Mouse (Mus musculus) liver, embryonic 11.5 days (tissue): Measurements from ENCODE around the gene Tbx4. TPM values are rescaled to one million over a fixed set of nuclear protein-coding genes. Genes with fewer than 3 reads are reported as not detected.
A peak's percentile ranks its signal among the peaks of the same experiment; 100 is the strongest.

Experiments used
- ATAC-seq: fragments of 200-750 bp; cut with Nextera tagmentation; replicated peaks from 2 replicates; pipeline ENCODE4 v1.8.0; 2017; ENCODE audit warnings: moderate number of reproducible peaks, mild to moderate bottlenecking, moderate TSS enrichment, moderate library complexity; ENCODE audit not compliant: low FRiP score
- DNase-seq: peaks from one replicate; pipeline ENCODE4 v3.0.0-alpha.2; 2017; ENCODE audit warnings: low spot score
- H3K27ac ChIP-seq: fragments of 300-500 bp; sonication (generic); 2 replicates; pipeline ENCODE4 v1.5.1; 2014; ENCODE audit warnings: mild to moderate bottlenecking, low read depth, low read length, control low read depth
- H3K27me3 ChIP-seq: fragments of 300-500 bp; sonication (generic); replicated peaks from 2 replicates; pipeline ENCODE4 v1.6.1; 2014; ENCODE audit warnings: low read length, mixed read lengths; ENCODE audit not compliant: control insufficient read depth, insufficient read depth
- H3K36me3 ChIP-seq: fragments of 300-500 bp; sonication (generic); 2 replicates; pipeline ENCODE4 v1.6.1; 2014; ENCODE audit warnings: mild to moderate bottlenecking, low read length, moderate library complexity, mixed read lengths; ENCODE audit not compliant: control insufficient read depth, insufficient read depth
- H3K4me1 ChIP-seq: fragments of 300-500 bp; sonication (generic); replicated peaks from 2 replicates; pipeline ENCODE4 v1.6.1; 2014; ENCODE audit warnings: low read length, mixed read lengths; ENCODE audit not compliant: control insufficient read depth, insufficient read depth
- H3K4me2 ChIP-seq: fragments of 300-500 bp; sonication (generic); 2 replicates; pipeline ENCODE4 v1.6.1; 2014; ENCODE audit warnings: mild to moderate bottlenecking, control low read depth, moderate library complexity
- H3K4me3 ChIP-seq: fragments of 300-500 bp; sonication (generic); 2 replicates; pipeline ENCODE4 v1.5.1; 2014; ENCODE audit warnings: low read depth, low read length, control low read depth
- H3K9ac ChIP-seq: fragments of 300-500 bp; sonication (generic); 2 replicates; pipeline ENCODE4 v1.6.1; 2014; ENCODE audit warnings: low read depth, low read length, control low read depth
- H3K9me3 ChIP-seq: fragments of 300-500 bp; sonication (generic); 2 replicates; pipeline ENCODE4 v1.6.1; 2016; ENCODE audit warnings: low read length, inconsistent platforms, mixed read lengths; ENCODE audit not compliant: control insufficient read depth
- WGBS: fragments of 180-500 bp; shearing (Covaris S2); extraction: QIAGEN DNeasy Blood & Tissue Kit; methylation state at CpG from one replicate; pipeline ENCODE4 v1.1.7; 2014; 5-methylcytosine and 5-hydroxymethylcytosine counted together
- polyA plus RNA-seq: library from polyadenylated mRNA; unstranded; fragments of >200 nt; fragmentation: Nextera tagmentation; extraction: Ambion mirVana; gene quantifications from 2 replicates; pipeline ENCODE4 v1.2.1, GENCODE M21; 2014

Tbx4 gene
- polyA plus RNA-seq, 1 experiment from 2014 or later: 0.86 TPM

GRCm38 (mm10) chr11:85913506-85913905 lies 27.3 kb downstream of the Tbx4 start:
- H3K36me3 ChIP-seq: no peaks in the 10 kb centered on the region
- H3K27ac ChIP-seq: no peak overlapping the region
- H3K9ac ChIP-seq: no peak overlapping the region
- no peak for ATAC-seq
- no peak overlapping the region for H3K4me3 ChIP-seq
- no peaks in the 10 kb centered on the region for H3K9me3 ChIP-seq
- no peak for DNase-seq
- 83% methylated on average over 7 of the region's 7 CpGs for WGBS
- no peak overlapping the region for H3K4me2 ChIP-seq
- H3K4me1 ChIP-seq: peaks cover 7% of the 10 kb centered on the region
- peaks cover 41% of the 10 kb centered on the region for H3K27me3 ChIP-seq

DNA sequence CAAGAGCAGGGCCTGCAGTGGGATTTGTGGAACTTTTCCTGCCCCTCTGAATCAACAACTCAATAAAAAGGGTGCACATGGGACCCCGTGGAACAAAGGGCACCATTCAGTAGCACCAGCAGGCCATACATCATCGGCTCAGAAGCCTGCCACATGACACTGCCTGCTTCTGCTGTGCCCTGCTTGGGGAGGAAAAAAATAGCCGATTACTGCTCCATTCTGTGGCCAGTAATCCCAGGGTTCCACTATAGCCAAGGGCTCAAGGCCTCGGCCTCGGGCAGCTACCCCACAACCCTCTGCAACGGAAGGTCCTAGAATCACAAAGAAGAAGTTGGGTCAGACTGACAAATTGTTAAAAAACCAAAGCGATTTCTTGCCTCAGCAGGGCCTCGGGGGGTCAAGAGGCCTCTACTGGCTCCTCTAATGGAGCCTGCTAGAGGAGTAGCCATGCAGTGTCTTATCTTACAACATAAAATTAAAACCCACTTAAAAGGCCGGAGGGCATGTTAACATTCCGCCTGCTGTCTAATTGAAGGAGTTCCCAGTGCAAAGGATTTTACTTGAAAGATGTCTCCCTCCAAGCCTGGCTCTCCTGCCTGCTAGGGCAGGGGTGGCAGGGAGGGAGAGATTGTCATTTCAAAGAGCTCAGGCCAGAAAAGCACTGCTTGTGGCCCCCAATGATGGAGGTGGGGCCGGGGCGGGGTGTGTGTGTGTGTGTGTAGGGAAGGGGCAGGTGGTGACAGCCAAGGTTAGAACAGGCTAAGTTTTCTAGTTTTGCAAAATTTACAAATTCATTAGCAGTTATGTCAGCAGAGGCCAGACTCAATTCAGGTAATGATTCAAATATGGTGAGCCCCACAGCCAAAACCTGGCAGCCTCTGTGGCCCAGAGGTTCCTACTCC lies 31.1 kb downstream of the Tbx4 start:
- Histone ChIP-seq H3K27me3 (peaks cover 56% of the 10 kb centered on the region), H3K9ac (no peak overlapping the region), H3K9me3 (no peaks in the 10 kb centered on the region), H3K36me3 (no peaks in the 10 kb centered on the region), H3K27ac (no peak overlapping the region), H3K4me3 (no peak overlapping the region), H3K4me1 (peaks cover 3% of the 10 kb centered on the region), H3K4me2 (no peak overlapping the region)
- DNase-seq: no peak
- no peak for ATAC-seq
- 57% methylated on average over 12 of the region's 12 CpGs for WGBS

DNA sequence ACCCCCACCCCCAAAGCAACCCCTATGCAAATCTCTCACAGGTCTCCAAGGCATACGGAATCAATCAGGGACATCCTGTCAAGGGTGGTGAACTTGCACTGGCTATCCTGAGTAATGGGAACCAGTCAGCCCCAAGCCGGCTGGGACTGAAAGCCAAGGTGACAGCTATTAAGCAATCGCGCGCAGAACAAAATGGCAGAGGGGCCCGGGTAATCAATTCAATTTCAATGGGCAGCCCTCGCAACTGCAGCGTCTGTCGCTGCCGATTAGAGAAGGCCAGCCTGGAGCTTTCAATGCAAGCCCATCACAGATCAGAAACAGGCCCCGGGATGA lies 31.7 kb downstream of the Tbx4 start:
- Histone ChIP-seq H3K9ac (no peak overlapping the region), H3K4me1 (peaks cover 3% of the 10 kb centered on the region), H3K36me3 (no peaks in the 10 kb centered on the region), H3K9me3 (no peaks in the 10 kb centered on the region), H3K4me2 (no peak overlapping the region), H3K27me3 (peaks cover 61% of the 10 kb centered on the region), H3K4me3 (no peak overlapping the region), H3K27ac (no peak overlapping the region)
- no peak for DNase-seq
- WGBS: 19% methylated on average over 11 of the region's 11 CpGs
- ATAC-seq: no peak

- Histone ChIP-seq H3K27ac (no peak overlapping the region), H3K4me1 (peaks cover 3% of the 10 kb centered on the region), H3K9me3 (no peaks in the 10 kb centered on the region), H3K4me2 (no peak overlapping the region), H3K4me3 (no peak overlapping the region), H3K27me3 (peaks cover 66% of the 10 kb centered on the region), H3K36me3 (no peaks in the 10 kb centered on the region), H3K9ac (no peak overlapping the region)
- no peak for DNase-seq
- no peak for ATAC-seq
- WGBS: 58% methylated on average over 10 of the region's 10 CpGs
Measured at GRCm38 (mm10) chr11:85918388-85918940, 32.2 kb downstream of the Tbx4 start.

DNA sequence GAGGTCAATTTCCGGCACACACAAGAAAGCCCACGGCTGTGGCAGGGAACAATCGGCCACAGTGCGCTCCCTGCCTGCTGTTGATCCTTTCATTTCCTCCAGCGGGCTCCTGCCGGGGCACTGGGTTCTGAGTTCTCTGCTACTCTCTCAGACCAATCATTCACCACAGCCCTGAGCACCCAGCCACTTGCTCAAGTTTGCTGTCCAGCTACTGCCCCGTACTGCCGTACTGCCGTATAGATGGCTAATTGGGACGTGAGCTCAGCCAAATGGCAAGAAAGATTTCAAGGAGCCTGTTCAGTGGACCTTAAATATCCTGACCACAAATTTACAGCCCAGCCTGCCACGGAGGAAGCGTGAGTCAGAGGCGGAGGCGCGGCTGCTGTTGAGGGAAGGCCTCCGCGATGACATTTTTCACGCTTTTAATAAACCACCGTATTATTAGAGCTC lies 39.1 kb downstream of the Tbx4 start:
- Histone ChIP-seq H3K9me3 (no peaks in the 10 kb centered on the region), H3K4me3 (peak overlapping the region; percentile 21), H3K27ac (no peak overlapping the region), H3K4me1 (peaks cover 5% of the 10 kb centered on the region; the same call in 1 of the 2 replicates), H3K9ac (no peak overlapping the region), H3K27me3 (peaks cover 67% of the 10 kb centered on the region), H3K36me3 (no peaks in the 10 kb centered on the region), H3K4me2 (peak overlapping the region; percentile 52)
- WGBS: 6% methylated on average over 19 of the region's 19 CpGs
- DNase-seq: peak; percentile 49
- ATAC-seq: no peak

- no peaks in the 10 kb centered on the region for H3K36me3 ChIP-seq
- no peak overlapping the region for H3K4me3 ChIP-seq
Measured at GRCm38 (mm10) chr11:85926287-85926764, 40.1 kb downstream of the Tbx4 start.

GRCm38 (mm10) chr11:85928106-85928505 lies 41.9 kb downstream of the Tbx4 start:
- ATAC-seq: no peak
- Histone ChIP-seq H3K36me3 (no peaks in the 10 kb centered on the region), H3K4me3 (no peak overlapping the region), H3K4me2 (no peak overlapping the region), H3K27ac (no peak overlapping the region), H3K9ac (no peak overlapping the region), H3K9me3 (no peaks in the 10 kb centered on the region), H3K27me3 (peaks cover 46% of the 10 kb centered on the region), H3K4me1 (peaks cover 5% of the 10 kb centered on the region; the same call in 1 of the 2 replicates)
- 58% methylated on average over 4 of the region's 4 CpGs for WGBS
- DNase-seq: no peak

More at GRCm38 (mm10) chr11:85926287-85926764, 40.1 kb downstream of the Tbx4 start:
- ATAC-seq (no peak), DNase-seq (no peak)
- Histone ChIP-seq H3K27me3 (peaks cover 57% of the 10 kb centered on the region), H3K9ac (no peak overlapping the region), H3K9me3 (no peaks in the 10 kb centered on the region), H3K4me2 (no peak overlapping the region), H3K4me1 (peaks cover 5% of the 10 kb centered on the region; the same call in 1 of the 2 replicates), H3K27ac (no peak overlapping the region)
- 16% methylated on average over 16 of the region's 16 CpGs for WGBS

DNA sequence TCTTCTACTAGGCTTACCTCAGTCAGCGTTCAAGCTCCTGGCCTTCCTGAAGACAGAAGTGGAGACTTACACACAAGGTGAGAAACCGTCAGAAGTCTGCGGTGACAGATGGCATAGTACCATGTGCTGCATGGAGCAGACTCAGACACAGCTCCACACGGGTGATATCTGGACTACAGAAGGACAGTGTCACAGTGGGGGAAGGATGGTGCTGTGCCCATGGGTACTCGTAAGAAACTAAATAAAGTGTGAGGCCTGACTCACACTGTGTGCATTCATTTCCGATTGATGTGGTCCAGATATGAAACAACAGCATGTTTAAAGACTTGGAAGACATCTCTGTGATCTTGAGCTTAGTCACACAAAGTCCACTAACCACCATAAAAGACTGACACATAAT lies 43.4 kb downstream of the Tbx4 start:
- H3K36me3 ChIP-seq: no peaks in the 10 kb centered on the region
- ATAC-seq: no peak
- H3K27ac ChIP-seq: no peak overlapping the region
- no peak overlapping the region for H3K4me3 ChIP-seq
- no peak overlapping the region for H3K4me2 ChIP-seq
- DNase-seq: no peak
- no peak overlapping the region for H3K9ac ChIP-seq
- no peaks in the 10 kb centered on the region for H3K9me3 ChIP-seq
- peaks cover 31% of the 10 kb centered on the region for H3K27me3 ChIP-seq
- 83% methylated on average over 6 of the region's 6 CpGs for WGBS
- peaks cover 5% of the 10 kb centered on the region; the same call in 1 of the 2 replicates for H3K4me1 ChIP-seq
